25 mouse cellular contexts compared by ENCODE assay signal in genomic region chr19:56953856-56954255, GRCm38 (mm10). TPM values are rescaled to one million over a fixed set of nuclear protein-coding genes. Genes with fewer than 3 reads are reported as not detected.
DNase-seq lines count a peak whose midpoint lies in the region; ATAC-seq and TF ChIP-seq lines count a peak whose summit lies in the region.
"Had no signal": no experiment of that assay in that cellular context is flagged by ENCODE, and none has a peak within 500 bp of the region (broad histone marks: within the 10 kb centered on the region; RNA-seq: fewer than 3 reads in every experiment).

No protein-coding gene starts in this region.

- no peaks in the 10 kb centered on the region for H3K27me3 ChIP-seq in kidney, embryonic 15.5 days
- H3K27me3 ChIP-seq in midbrain, embryonic 10.5 days (ENCODE audit: low read depth, poor library complexity, severe bottlenecking) = no peaks in the 10 kb centered on the region
- no peaks in the 10 kb centered on the region for H3K27me3 ChIP-seq in midbrain, embryonic 14.5 days (ENCODE audit: control insufficient read depth, insufficient read depth, low read length)
- no peaks in the 10 kb centered on the region for H3K27me3 ChIP-seq in stomach, postnatal 0 days (ENCODE audit: control insufficient read depth, insufficient read depth, low read length)
- H3K27me3 ChIP-seq: heart, embryonic 13.5 days; limb, embryonic 12.5 days; midbrain, embryonic 15.5 days; neural tube, embryonic 12.5 days had no signal

- TF ChIP-seq EP300 in stomach, postnatal 0 days (optimal IDR thresholded peaks at IDR 0.05) = no peak

- peak; percentile 63 for DNase-seq in kidney, postnatal 10 days
- no peak for DNase-seq in midbrain, embryonic 10.5 days (ENCODE audit: low spot score)
- no peak for DNase-seq in midbrain, embryonic 14.5 days
- DNase-seq in lung, postnatal 10 days = peak; percentile 42
- no peak for DNase-seq in stomach, postnatal 0 days (ENCODE audit: low spot score)
- DNase-seq in cerebellum, postnatal 36 days = no peak
- DNase-seq: adrenal gland, postnatal 14 days; cerebellum, adult 9-10 months; forebrain, postnatal 0 days; gastrocnemius, postnatal 36 days; heart, adult 2 months; heart, postnatal 14 days; layer of hippocampus, postnatal 36 days; liver, postnatal 0 days; right cerebral cortex, adult 18-20 months; right cerebral cortex, postnatal 4 days had no signal

- no peak for TF ChIP-seq CTCF in stomach, postnatal 0 days (IDR thresholded peaks at IDR 0.05; ENCODE audit: low read depth)

- H3K4me3 ChIP-seq in kidney, embryonic 15.5 days (replicated peaks) = no peak overlapping the region
- no peak overlapping the region for H3K4me3 ChIP-seq in midbrain, embryonic 10.5 days
- H3K4me3 ChIP-seq in midbrain, embryonic 14.5 days (replicated peaks; ENCODE audit: low read depth, low read length) = no peak overlapping the region
- H3K4me3 ChIP-seq in stomach, postnatal 0 days (ENCODE audit: low read depth, low read length) = no peak overlapping the region
- H3K4me3 ChIP-seq: embryonic facial prominence, embryonic 10.5 days; heart, adult 2 months; heart, embryonic 13.5 days; limb, embryonic 12.5 days; megakaryocyte, embryonic 14.5 days; midbrain, embryonic 15.5 days; neural tube, embryonic 12.5 days had no signal

- H3K36me3 ChIP-seq in kidney, embryonic 15.5 days = no peaks in the 10 kb centered on the region
- H3K36me3 ChIP-seq in midbrain, embryonic 10.5 days = no peaks in the 10 kb centered on the region
- no peaks in the 10 kb centered on the region for H3K36me3 ChIP-seq in midbrain, embryonic 14.5 days (ENCODE audit: control insufficient read depth, insufficient read depth, low read length)
- H3K36me3 ChIP-seq in stomach, postnatal 0 days (ENCODE audit: control insufficient read depth, insufficient read depth, low read length) = no peaks in the 10 kb centered on the region
- H3K36me3 ChIP-seq: embryonic facial prominence, embryonic 10.5 days; heart, embryonic 13.5 days; limb, embryonic 12.5 days; midbrain, embryonic 15.5 days; neural tube, embryonic 12.5 days had no signal

- H3K9me3 ChIP-seq in kidney, embryonic 15.5 days (replicated peaks) = no peaks in the 10 kb centered on the region
- H3K9me3 ChIP-seq in midbrain, embryonic 10.5 days (replicated peaks) = no peaks in the 10 kb centered on the region
- H3K9me3 ChIP-seq in midbrain, embryonic 14.5 days (ENCODE audit: control insufficient read depth, low read length) = no peaks in the 10 kb centered on the region
- H3K9me3 ChIP-seq in stomach, postnatal 0 days (ENCODE audit: control insufficient read depth, low read length) = no peaks in the 10 kb centered on the region
- H3K9me3 ChIP-seq: embryonic facial prominence, embryonic 10.5 days; heart, embryonic 13.5 days; limb, embryonic 12.5 days; megakaryocyte, embryonic 14.5 days; midbrain, embryonic 15.5 days; neural tube, embryonic 12.5 days had no signal

- no peak overlapping the region for H3K4me2 ChIP-seq in kidney, embryonic 15.5 days
- no peak overlapping the region for H3K4me2 ChIP-seq in midbrain, embryonic 14.5 days (ENCODE audit: low read length)
- no peak overlapping the region for H3K4me2 ChIP-seq in stomach, postnatal 0 days (replicated peaks; ENCODE audit: low read depth)
- H3K4me2 ChIP-seq: heart, embryonic 13.5 days; limb, embryonic 12.5 days; liver, embryonic 11.5 days; midbrain, embryonic 15.5 days; neural tube, embryonic 12.5 days had no signal

- WGBS in kidney, embryonic 15.5 days = 64% methylated on average over 4 of the region's 4 CpGs
- WGBS in midbrain, embryonic 10.5 days = 93% methylated on average over 4 of the region's 4 CpGs
- 88% methylated on average over 4 of the region's 4 CpGs for WGBS in midbrain, embryonic 14.5 days
- 42% methylated on average over 4 of the region's 4 CpGs for WGBS in stomach, postnatal 0 days

- peaks cover 28% of the 10 kb centered on the region for H3K4me1 ChIP-seq in kidney, embryonic 15.5 days
- H3K4me1 ChIP-seq in midbrain, embryonic 10.5 days = peaks cover 8% of the 10 kb centered on the region
- no peaks in the 10 kb centered on the region for H3K4me1 ChIP-seq in midbrain, embryonic 14.5 days (ENCODE audit: control insufficient read depth, insufficient read depth, low read length)
- H3K4me1 ChIP-seq in stomach, postnatal 0 days (replicated peaks; ENCODE audit: control insufficient read depth, insufficient read depth) = no peaks in the 10 kb centered on the region; the same call in 1 of the 2 replicates
- H3K4me1 ChIP-seq: limb, embryonic 12.5 days; megakaryocyte, embryonic 14.5 days; neural tube, embryonic 12.5 days had no signal

- H3K9ac ChIP-seq in kidney, embryonic 15.5 days = no peak overlapping the region
- H3K9ac ChIP-seq in midbrain, embryonic 14.5 days (replicated peaks; ENCODE audit: low read length) = no peak overlapping the region
- H3K9ac ChIP-seq in stomach, postnatal 0 days (ENCODE audit: low read length) = no peak overlapping the region
- H3K9ac ChIP-seq: forebrain, postnatal 0 days; heart, embryonic 13.5 days; limb, embryonic 12.5 days; liver, postnatal 0 days; midbrain, embryonic 15.5 days; neural tube, embryonic 12.5 days had no signal

- no peak overlapping the region for H3K27ac ChIP-seq in kidney, embryonic 15.5 days
- H3K27ac ChIP-seq in midbrain, embryonic 10.5 days (replicated peaks) = peak overlapping the region; percentile 46; the same call in 1 of the 2 replicates
- H3K27ac ChIP-seq in midbrain, embryonic 14.5 days (replicated peaks; ENCODE audit: low read depth, low read length) = no peak overlapping the region
- H3K27ac ChIP-seq in stomach, postnatal 0 days (replicated peaks) = peak overlapping the region; percentile 46
- H3K27ac ChIP-seq: embryonic facial prominence, embryonic 10.5 days; heart, adult 2 months; heart, embryonic 13.5 days; hindbrain, postnatal 0 days; limb, embryonic 12.5 days; midbrain, embryonic 15.5 days; neural tube, embryonic 12.5 days had no signal

- ATAC-seq in kidney, embryonic 15.5 days (replicated peaks; ENCODE audit: low FRiP score) = no peak
- no peak for ATAC-seq in midbrain, embryonic 14.5 days (ENCODE audit: low FRiP score, low TSS enrichment)
- ATAC-seq in stomach, postnatal 0 days (ENCODE audit: low FRiP score, low TSS enrichment) = no peak
- ATAC-seq: forebrain, postnatal 0 days; hindbrain, postnatal 0 days; liver, postnatal 0 days; midbrain, embryonic 15.5 days had no signal

RNA-seq across cellular contexts. Expression of gene Afap1l2, which starts 54.2 kb away (rescaled TPM):
- 16.8 and 18.3 TPM in 2 replicates for polyA plus RNA-seq in kidney, embryonic 15.5 days (2015; fragmentation: Nextera tagmentation; extraction: Ambion mirVana)
- polyA plus RNA-seq in midbrain, embryonic 10.5 days (2016; fragmentation: Nextera tagmentation; extraction: Ambion mirVana) = 3.6 and 4.5 TPM in 2 replicates
- polyA plus RNA-seq in midbrain, embryonic 14.5 days (2014; fragmentation: Nextera tagmentation; extraction: Ambion mirVana) = 5.7 and 8.8 TPM in 2 replicates
- polyA plus RNA-seq in stomach, postnatal 0 days (2015; fragmentation: Nextera tagmentation; extraction: Ambion mirVana) = 9.0 and 11.0 TPM in 2 replicates

Comparison
In these comparisons a context has a peak if more than half of its experiments do, and no peak if none do; other contexts are left out.
1. H3K27ac ChIP-seq: peak in midbrain, embryonic 10.5 days (single experiment) and stomach, postnatal 0 days (single experiment); none in kidney, embryonic 15.5 days (single experiment) and midbrain, embryonic 14.5 days (single experiment).
2. DNase-seq: peak in kidney, postnatal 10 days (single experiment) and lung, postnatal 10 days (single experiment); none in midbrain, embryonic 10.5 days (single experiment), midbrain, embryonic 14.5 days (single experiment), stomach, postnatal 0 days (single experiment) and cerebellum, postnatal 36 days (0 of 2).